Mouse (Mus musculus) embryonic fibroblast, embryonic 13.5 days (primary cell): ENCODE measurements around the gene 1700025G04Rik.

Experiments
- CTCF ChIP-seq: IDR thresholded peaks from 2 replicates; pipeline ENCODE4 v1.5.1; 2011; ENCODE audit warnings: mild to moderate bottlenecking, control low read depth, low read length, moderate library complexity, borderline replicate concordance; ENCODE audit not compliant: insufficient read depth
- POLR2A ChIP-seq: IDR thresholded peaks from 2 replicates; pipeline ENCODE4 v1.6.1; 2011; ENCODE audit warnings: low read depth, mild to moderate bottlenecking, control low read depth, low read length, moderate library complexity

GRCm38 (mm10) chr1:152065527-152065926 lies 24.4 kb downstream of the 1700025G04Rik start:
- TF ChIP-seq POLR2A (no peak), CTCF (no peak)
